Mouse (Mus musculus) spleen, adult 2 months (tissue): Measurements from ENCODE around the gene Ddi2.

Experiments
- CTCF ChIP-seq: fragments of 200-500 bp; IDR thresholded peaks from 2 replicates; pipeline ENCODE4 v1.5.1; 2011; ENCODE audit warnings: mild to moderate bottlenecking, inconsistent platforms; ENCODE audit not compliant: insufficient read depth, insufficient read length, insufficient replicate concordance; ENCODE audit errors: extremely low read depth
- POLR2A ChIP-seq: fragments of 200-500 bp; IDR thresholded peaks from 2 replicates; pipeline ENCODE4 v1.6.1; 2011; ENCODE audit warnings: low read depth, low read length, inconsistent platforms

DNA sequence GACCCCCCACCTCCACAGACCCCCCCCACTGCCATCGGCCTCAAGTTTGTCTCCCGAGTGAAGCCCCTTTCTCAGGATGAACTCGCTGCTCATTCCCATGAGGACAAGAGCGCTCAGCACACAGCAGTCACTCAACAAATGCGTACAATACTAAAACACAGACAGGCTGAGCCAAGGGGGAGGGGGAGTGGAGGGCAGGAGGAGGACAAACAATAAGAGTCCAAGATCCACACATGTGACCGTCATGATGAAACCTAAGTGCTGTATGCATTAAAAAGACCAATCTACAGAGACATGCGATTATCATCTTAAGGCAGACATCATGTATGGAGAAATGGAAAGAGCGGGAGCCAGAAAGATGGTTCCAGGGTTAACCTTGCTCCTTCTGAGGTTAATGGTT is 66.3 kb downstream of the Ddi2 start:
- no peak for TF ChIP-seq CTCF
- no peak for TF ChIP-seq POLR2A
